Mouse (Mus musculus): Measurements from ENCODE around the gene Bcl7a.

GRCm38 (mm10) chr5:123394957-123395881 lies 51.6 kb downstream of the Bcl7a start:
- TF ChIP-seq CTCF (IDR thresholded peaks at IDR 0.05; ENCODE audit: borderline replicate concordance, extremely low read depth, insufficient read depth, insufficient read length) = peak; percentile 17; the same call in 1 of the 2 replicates
- TF ChIP-seq POLR2A (IDR thresholded peaks at IDR 0.05; ENCODE audit: borderline replicate concordance, extremely low read depth, insufficient read depth, insufficient read length, poor library complexity, severe bottlenecking) = no peak

Measured in brain, embryonic 14.5 days (tissue).